Mouse (Mus musculus): ENCODE measurements around the gene Rims4. TPM values are rescaled to one million over a fixed set of nuclear protein-coding genes. Genes with fewer than 3 reads are reported as not detected.
A peak's percentile ranks its signal among the peaks of the same experiment; 100 is the strongest.

The Rims4 gene
- total and polyA plus RNA-seq, 3 experiments, result 0.49 to 1.4 (median 0.97) TPM

DNA sequence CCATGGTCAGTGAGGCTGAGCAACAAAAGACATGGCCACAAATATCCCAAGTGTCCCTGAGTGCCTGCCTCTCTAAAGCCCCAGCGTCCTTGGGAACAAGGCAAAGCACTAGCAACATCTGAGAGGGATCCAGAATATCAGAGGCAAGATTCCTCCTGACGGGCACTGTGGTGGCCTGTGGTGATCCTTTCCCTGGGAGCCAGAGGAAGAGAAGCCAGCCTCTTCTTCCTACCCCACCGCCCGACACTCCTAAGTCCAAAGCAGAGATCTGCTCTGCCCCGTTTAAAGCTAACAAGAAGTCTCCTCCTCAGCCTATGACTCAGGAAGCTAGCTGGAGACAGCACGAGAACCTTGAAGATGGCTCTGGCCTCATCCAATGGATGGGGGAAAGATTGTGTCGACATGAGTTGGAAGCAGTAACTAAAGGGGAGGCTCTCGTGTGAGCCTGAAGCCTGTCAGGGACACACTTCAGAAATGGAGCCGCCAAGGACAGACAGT is 3.1 kb downstream of the Rims4 start:
- H3K79me2 ChIP-seq (replicated peaks; ENCODE audit: control insufficient read depth, insufficient read depth, low read length), result no peaks in the 10 kb centered on the region
- no peaks in the 10 kb centered on the region for H3K36me3 ChIP-seq (ENCODE audit: control insufficient read depth, insufficient read depth, low read length)
- H3K27ac ChIP-seq, result no peak overlapping the region
- no peak for DNase-seq
- H3K4me3 ChIP-seq, result no peak overlapping the region
- H3K4me1 ChIP-seq (ENCODE audit: control insufficient read depth, insufficient read depth, low read length), result no peaks in the 10 kb centered on the region
- no peak for TF ChIP-seq CTCF (IDR thresholded peaks at IDR 0.05)
- TF ChIP-seq POLR2A (IDR thresholded peaks at IDR 0.05; ENCODE audit: insufficient read depth, low read depth, low read length), result no peak
- no peak for TF ChIP-seq EP300 (IDR thresholded peaks at IDR 0.05; ENCODE audit: insufficient read depth, low read depth, low read length)
- H3K9ac ChIP-seq (ENCODE audit: low read depth, low read length), result no peak overlapping the region
- peaks cover 9% of the 10 kb centered on the region for H3K27me3 ChIP-seq (ENCODE audit: control insufficient read depth, insufficient read depth, low read length)
- intact Hi-C loops (cut with DNase I), result no loop called here
- 60% methylated on average over 9 of the region's 9 CpGs for WGBS

DNA sequence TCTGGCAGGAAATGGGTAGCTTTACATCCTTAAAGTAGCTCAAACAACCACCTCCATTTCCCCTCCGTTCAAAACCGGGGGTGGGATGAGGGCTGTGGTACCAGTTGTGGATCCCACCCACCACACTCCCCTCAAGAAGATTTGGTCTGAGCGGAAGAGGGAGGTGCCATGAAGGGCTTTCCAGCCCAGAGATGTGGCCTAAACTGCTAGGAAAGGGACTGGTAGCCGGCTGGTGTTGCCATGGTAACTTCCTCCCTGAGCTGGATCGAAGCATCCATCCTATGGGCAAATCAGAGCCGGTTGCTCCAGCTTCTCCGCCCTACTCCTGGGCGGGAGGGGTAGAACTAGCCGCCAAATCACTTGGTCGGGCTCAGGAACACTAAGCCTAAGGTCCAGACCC is 4.4 kb downstream of the Rims4 start:
- H3K4me3 ChIP-seq, result no peak overlapping the region
- intact Hi-C loops (cut with DNase I), result no loop called here
- no peak overlapping the region for H3K9ac ChIP-seq (ENCODE audit: low read depth, low read length)
- H3K4me1 ChIP-seq (ENCODE audit: control insufficient read depth, insufficient read depth, low read length), result no peaks in the 10 kb centered on the region
- TF ChIP-seq EP300 (IDR thresholded peaks at IDR 0.05; ENCODE audit: insufficient read depth, low read depth, low read length), result no peak
- TF ChIP-seq CTCF (IDR thresholded peaks at IDR 0.05), result no peak
- no peak for TF ChIP-seq POLR2A (IDR thresholded peaks at IDR 0.05; ENCODE audit: insufficient read depth, low read depth, low read length)
- H3K27ac ChIP-seq, result no peak overlapping the region
- WGBS, result 28% methylated on average over 10 of the region's 10 CpGs
- H3K27me3 ChIP-seq (ENCODE audit: control insufficient read depth, insufficient read depth, low read length), result peaks cover 9% of the 10 kb centered on the region
- DNase-seq, result no peak
- no peaks in the 10 kb centered on the region for H3K36me3 ChIP-seq (ENCODE audit: control insufficient read depth, insufficient read depth, low read length)
- H3K79me2 ChIP-seq (replicated peaks; ENCODE audit: control insufficient read depth, insufficient read depth, low read length), result no peaks in the 10 kb centered on the region

- peaks cover 7% of the 10 kb centered on the region for H3K27me3 ChIP-seq (ENCODE audit: control insufficient read depth, insufficient read depth, low read length)
- WGBS, result 45% methylated on average over 7 of the region's 7 CpGs
- intact Hi-C loops (cut with DNase I), result no loop called here
Measured at GRCm38 (mm10) chr2:163913704-163914103, 4.8 kb downstream of the Rims4 start.

GRCm38 (mm10) chr2:163911826-163912444 is 6.5 kb downstream of the Rims4 start:
- Histone ChIP-seq H3K36me3 (ENCODE audit: control insufficient read depth, insufficient read depth, low read length) (no peaks in the 10 kb centered on the region), H3K4me1 (ENCODE audit: control insufficient read depth, insufficient read depth, low read length) (no peaks in the 10 kb centered on the region), H3K27me3 (ENCODE audit: control insufficient read depth, insufficient read depth, low read length) (no peaks in the 10 kb centered on the region; the same call in 1 of the 2 replicates), H3K79me2 (replicated peaks; ENCODE audit: control insufficient read depth, insufficient read depth, low read length) (no peaks in the 10 kb centered on the region), H3K4me3 (no peak overlapping the region), H3K9ac (ENCODE audit: low read depth, low read length) (no peak overlapping the region), H3K27ac (no peak overlapping the region)
- no peak for TF ChIP-seq CTCF (IDR thresholded peaks at IDR 0.05)
- DNase-seq, result peak in 1 of 2 experiments; percentile 32
- 34% methylated on average over 14 of the region's 14 CpGs for WGBS
- intact Hi-C loops (cut with DNase I), result no loop called here

More at GRCm38 (mm10) chr2:163913704-163914103, 4.8 kb downstream of the Rims4 start:
- no peaks in the 10 kb centered on the region for H3K79me2 ChIP-seq (replicated peaks; ENCODE audit: control insufficient read depth, insufficient read depth, low read length)
- no peak overlapping the region for H3K4me3 ChIP-seq
- no peak for DNase-seq
- no peaks in the 10 kb centered on the region for H3K36me3 ChIP-seq (ENCODE audit: control insufficient read depth, insufficient read depth, low read length)
- no peaks in the 10 kb centered on the region for H3K4me1 ChIP-seq (ENCODE audit: control insufficient read depth, insufficient read depth, low read length)
- no peak overlapping the region for H3K9ac ChIP-seq (ENCODE audit: low read depth, low read length)
- TF ChIP-seq CTCF (IDR thresholded peaks at IDR 0.05) (no peak), POLR2A (IDR thresholded peaks at IDR 0.05; ENCODE audit: insufficient read depth, low read depth, low read length) (no peak), EP300 (IDR thresholded peaks at IDR 0.05; ENCODE audit: insufficient read depth, low read depth, low read length) (no peak)
- H3K27ac ChIP-seq, result no peak overlapping the region

- intact Hi-C loops (cut with DNase I), result no loop called here
- Histone ChIP-seq H3K27me3 (ENCODE audit: control insufficient read depth, insufficient read depth, low read length) (no peaks in the 10 kb centered on the region; the same call in 1 of the 2 replicates), H3K79me2 (replicated peaks; ENCODE audit: control insufficient read depth, insufficient read depth, low read length) (no peaks in the 10 kb centered on the region), H3K4me3 (no peak overlapping the region), H3K4me1 (ENCODE audit: control insufficient read depth, insufficient read depth, low read length) (no peaks in the 10 kb centered on the region), H3K27ac (no peak overlapping the region), H3K9ac (ENCODE audit: low read depth, low read length) (no peak overlapping the region), H3K36me3 (ENCODE audit: control insufficient read depth, insufficient read depth, low read length) (no peaks in the 10 kb centered on the region)
- TF ChIP-seq POLR2A (IDR thresholded peaks at IDR 0.05; ENCODE audit: insufficient read depth, low read depth, low read length) (no peak), EP300 (IDR thresholded peaks at IDR 0.05; ENCODE audit: insufficient read depth, low read depth, low read length) (no peak), CTCF (IDR thresholded peaks at IDR 0.05) (no peak)
- DNase-seq, result no peak
- WGBS, result 67% methylated on average over 7 of the region's 7 CpGs
Measured at GRCm38 (mm10) chr2:163909604-163910003, 8.9 kb downstream of the Rims4 start.

GRCm38 (mm10) chr2:163907131-163907530 is 11.4 kb downstream of the Rims4 start:
- Histone ChIP-seq H3K4me3 (no peak overlapping the region), H3K79me2 (replicated peaks; ENCODE audit: control insufficient read depth, insufficient read depth, low read length) (no peaks in the 10 kb centered on the region), H3K27ac (no peak overlapping the region), H3K36me3 (ENCODE audit: control insufficient read depth, insufficient read depth, low read length) (no peaks in the 10 kb centered on the region), H3K27me3 (ENCODE audit: control insufficient read depth, insufficient read depth, low read length) (no peaks in the 10 kb centered on the region), H3K4me1 (ENCODE audit: control insufficient read depth, insufficient read depth, low read length) (no peaks in the 10 kb centered on the region), H3K9ac (ENCODE audit: low read depth, low read length) (no peak overlapping the region)
- intact Hi-C loops (cut with DNase I), result no loop called here
- DNase-seq, result no peak
- 66% methylated on average over 5 of the region's 5 CpGs for WGBS
- TF ChIP-seq EP300 (IDR thresholded peaks at IDR 0.05; ENCODE audit: insufficient read depth, low read depth, low read length) (no peak), CTCF (IDR thresholded peaks at IDR 0.05) (no peak)
